Mouse (Mus musculus) naive thymus-derived CD4-positive, alpha-beta T cell, adult 2 months (primary cell): ENCODE results near the gene Kcnj10.

Experiments used
- DNase-seq: peaks from one replicate; pipeline ENCODE4 v3.0.0-alpha.2; 2011; ENCODE audit warnings: low read depth

The Kcnj10 gene

GRCm38 (mm10) chr1:172382090-172382489 lies 41.1 kb downstream of the Kcnj10 start:
- DNase-seq: no peak

- no peak for DNase-seq
These were observed 46.2 kb downstream of the Kcnj10 start for GRCm38 (mm10) chr1:172387246-172387645.

GRCm38 (mm10) chr1:172390769-172391168 lies 49.8 kb downstream of the Kcnj10 start:
- no peak for DNase-seq

- DNase-seq: no peak
These were observed 51.0 kb downstream of the Kcnj10 start for GRCm38 (mm10) chr1:172391807-172392581.

GRCm38 (mm10) chr1:172392643-172393170 lies 51.7 kb downstream of the Kcnj10 start:
- DNase-seq: no peak

- no peak for DNase-seq
These were observed 52.7 kb downstream of the Kcnj10 start for GRCm38 (mm10) chr1:172393739-172394138.

- DNase-seq: no peak
These were observed 56.2 kb downstream of the Kcnj10 start for GRCm38 (mm10) chr1:172396996-172397752.

- DNase-seq: no peak
These were observed 65.2 kb downstream of the Kcnj10 start for GRCm38 (mm10) chr1:172406077-172406706.

- peak; percentile 68 for DNase-seq
These were observed 68.0 kb downstream of the Kcnj10 start for GRCm38 (mm10) chr1:172408996-172409395.

- no peak for DNase-seq
These were observed 68.4 kb downstream of the Kcnj10 start for GRCm38 (mm10) chr1:172409431-172409830.

- DNase-seq: peak; percentile 74
These were observed 69.8 kb downstream of the Kcnj10 start for GRCm38 (mm10) chr1:172410806-172411205.

- peak; percentile 80 for DNase-seq
These were observed 71.2 kb downstream of the Kcnj10 start for GRCm38 (mm10) chr1:172412204-172412603.

- no peak for DNase-seq
These were observed 72.7 kb downstream of the Kcnj10 start for GRCm38 (mm10) chr1:172413491-172414230.

GRCm38 (mm10) chr1:172414231-172414585 lies 73.2 kb downstream of the Kcnj10 start:
- no peak for DNase-seq

- DNase-seq: no peak
These were observed 74.1 kb downstream of the Kcnj10 start for GRCm38 (mm10) chr1:172415061-172415460.

- DNase-seq: no peak
These were observed 77.2 kb downstream of the Kcnj10 start for GRCm38 (mm10) chr1:172418173-172418572.

- DNase-seq: no peak
These were observed 77.6 kb downstream of the Kcnj10 start for GRCm38 (mm10) chr1:172418642-172419041.

GRCm38 (mm10) chr1:172420181-172420580 lies 79.2 kb downstream of the Kcnj10 start:
- no peak for DNase-seq

GRCm38 (mm10) chr1:172423393-172423792 lies 82.4 kb downstream of the Kcnj10 start:
- DNase-seq: no peak
